Mouse (Mus musculus): Measurements from ENCODE around the gene Gm2a.

GRCm38 (mm10) chr11:55131077-55131742 lies 33.3 kb downstream of the Gm2a start:
- TF ChIP-seq POLR2A (IDR thresholded peaks at IDR 0.05; ENCODE audit: borderline replicate concordance, insufficient read depth, low read length) (no peak), CTCF (IDR thresholded peaks at IDR 0.05; ENCODE audit: borderline replicate concordance, insufficient read depth, low read depth, low read length) (no peak)
